Mouse (Mus musculus): ENCODE results near the gene Fdps.

The Fdps gene

GRCm38 (mm10) chr3:89101812-89102494 lies at the start of gene Fdps:
Gene Fdps (minus strand): TSS chr3:89101959.
- peak; percentile 99 for DNase-seq

- DNase-seq, result no peak
Measured at GRCm38 (mm10) chr3:89148567-89148966, 46.8 kb upstream of the Fdps start.

GRCm38 (mm10) chr3:89147979-89148311 lies 46.2 kb upstream of the Fdps start:
- no peak for DNase-seq

GRCm38 (mm10) chr3:89147101-89147978 lies 45.6 kb upstream of the Fdps start:
- no peak for DNase-seq

- no peak for DNase-seq
Measured at GRCm38 (mm10) chr3:89145566-89145965, 43.8 kb upstream of the Fdps start.

GRCm38 (mm10) chr3:89144821-89145220 lies 43.1 kb upstream of the Fdps start:
- no peak for DNase-seq

- no peak for DNase-seq
Measured at GRCm38 (mm10) chr3:89136365-89136764, 34.6 kb upstream of the Fdps start.

- no peak for DNase-seq
Measured at GRCm38 (mm10) chr3:89135958-89136357, 34.2 kb upstream of the Fdps start, which contains the start of gene Pklr. Gene Pklr (plus strand): TSS chr3:89136142.

- DNase-seq, result no peak
Measured at GRCm38 (mm10) chr3:89133752-89134151, 32.0 kb upstream of the Fdps start.

- no peak for DNase-seq
Measured at GRCm38 (mm10) chr3:89133063-89133450, 31.3 kb upstream of the Fdps start.

- DNase-seq, result peak; percentile 56
Measured at GRCm38 (mm10) chr3:89132285-89133062, 30.7 kb upstream of the Fdps start.

GRCm38 (mm10) chr3:89131816-89132215 lies 30.1 kb upstream of the Fdps start:
- no peak for DNase-seq

- DNase-seq, result no peak
Measured at GRCm38 (mm10) chr3:89129908-89130307, 28.1 kb upstream of the Fdps start.

GRCm38 (mm10) chr3:89125981-89126380 lies 24.2 kb upstream of the Fdps start:
- no peak for DNase-seq

- DNase-seq, result no peak
Measured at GRCm38 (mm10) chr3:89124241-89124640, 22.5 kb upstream of the Fdps start.

GRCm38 (mm10) chr3:89123313-89123712 lies 21.6 kb upstream of the Fdps start:
- no peak for DNase-seq

GRCm38 (mm10) chr3:89115522-89115921 lies 13.8 kb upstream of the Fdps start:
- DNase-seq, result peak; percentile 34

- no peak for DNase-seq
Measured at GRCm38 (mm10) chr3:89113058-89113457, 11.3 kb upstream of the Fdps start.

GRCm38 (mm10) chr3:89108146-89108545 lies 6.4 kb upstream of the Fdps start:
- DNase-seq, result no peak

- DNase-seq, result no peak
Measured at GRCm38 (mm10) chr3:89107545-89107944, 5.8 kb upstream of the Fdps start.

GRCm38 (mm10) chr3:89106881-89107280 lies 5.1 kb upstream of the Fdps start:
- DNase-seq, result no peak

GRCm38 (mm10) chr3:89103291-89103595 lies 1.5 kb upstream of the Fdps start:
- no peak for DNase-seq

GRCm38 (mm10) chr3:89102495-89103290 lies 934 bp upstream of the Fdps start:
- DNase-seq, result peak; percentile 28
